Mouse (Mus musculus) embryonic fibroblast, embryonic 13.5 days (primary cell): Measurements from ENCODE around the gene Sox4. TPM values are rescaled to one million over a fixed set of nuclear protein-coding genes. Genes with fewer than 3 reads are reported as not detected.

Source experiments
- H3K27ac ChIP-seq: 2 replicates; pipeline ENCODE4 v1.5.1; 2012; ENCODE audit warnings: low read length, control low read depth, inconsistent platforms; ENCODE audit not compliant: insufficient read depth
- H3K4me1 ChIP-seq: 2 replicates; pipeline ENCODE4 v1.6.1; 2011; ENCODE audit warnings: low read length; ENCODE audit not compliant: control insufficient read depth, insufficient read depth
- H3K4me3 ChIP-seq: 2 replicates; pipeline ENCODE4 v1.5.1; 2011; ENCODE audit warnings: mild to moderate bottlenecking, control low read depth, low read length; ENCODE audit not compliant: insufficient read depth
- CTCF ChIP-seq: IDR thresholded peaks from 2 replicates; pipeline ENCODE4 v1.5.1; 2011; ENCODE audit warnings: mild to moderate bottlenecking, control low read depth, low read length, moderate library complexity, borderline replicate concordance; ENCODE audit not compliant: insufficient read depth
- POLR2A ChIP-seq: IDR thresholded peaks from 2 replicates; pipeline ENCODE4 v1.6.1; 2011; ENCODE audit warnings: low read depth, mild to moderate bottlenecking, control low read depth, low read length, moderate library complexity
- polyA plus RNA-seq: library from polyadenylated mRNA; stranded (reverse); fragments of >200 nt; gene quantifications from 2 replicates; pipeline ENCODE4 v1.2.4, GENCODE M21; 2011; ENCODE audit warnings: low read depth; ENCODE audit not compliant: missing spikeins, insufficient read length

Sox4 gene
- polyA plus RNA-seq, 1 experiment: 116 TPM

DNA sequence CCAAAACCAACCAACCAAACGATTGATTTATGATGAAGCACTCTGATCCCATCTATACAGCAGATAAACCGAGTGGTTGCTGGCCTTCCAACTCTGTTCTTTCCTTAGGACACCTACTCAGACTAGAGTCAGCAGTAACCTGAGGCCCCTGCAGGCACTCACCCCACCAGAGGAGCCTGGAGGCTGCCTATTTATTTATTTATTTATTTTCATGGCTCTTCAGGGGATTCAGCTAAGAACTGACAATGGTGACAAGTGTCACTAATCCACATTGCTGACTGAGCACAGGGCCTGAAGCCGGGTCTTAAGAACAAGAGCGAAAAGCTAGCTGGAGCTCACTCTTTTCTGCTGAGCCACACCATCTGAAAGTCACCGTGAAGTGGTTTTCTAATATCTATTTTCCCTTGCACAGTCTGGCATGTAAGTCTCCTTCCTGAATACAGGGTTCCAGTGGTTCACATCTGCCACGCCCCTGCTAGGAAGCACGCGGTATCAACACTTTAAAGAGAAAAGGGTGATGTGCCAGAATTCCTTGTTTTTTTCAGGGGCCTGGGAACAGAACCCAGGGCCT, 6.9 kb downstream of the Sox4 start:
- Histone ChIP-seq H3K27ac (no peak overlapping the region), H3K4me1 (peaks cover 4% of the 10 kb centered on the region; the same call in 1 of the 2 replicates), H3K4me3 (no peak overlapping the region)
- no peak for TF ChIP-seq POLR2A
- TF ChIP-seq CTCF: no peak

DNA sequence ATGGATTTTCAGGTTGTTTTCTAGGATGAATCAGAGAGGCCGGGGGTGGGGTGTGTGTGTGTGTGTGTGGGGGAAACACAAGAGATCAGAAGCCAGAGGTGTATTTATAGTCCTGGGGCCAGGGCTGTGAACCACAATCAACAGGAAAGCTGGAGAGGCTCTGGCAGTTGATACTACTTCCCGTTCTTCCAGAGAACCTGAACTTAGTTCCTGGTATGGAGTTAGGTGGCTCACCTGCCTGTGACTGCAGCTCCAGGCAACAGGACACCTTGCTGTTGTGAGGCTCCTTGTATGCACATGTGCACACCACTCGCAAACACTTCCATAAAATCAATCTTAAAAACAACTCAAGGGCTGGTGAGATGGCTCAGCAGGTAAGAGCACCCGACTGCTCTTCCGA, 7.8 kb downstream of the Sox4 start:
- no peak for TF ChIP-seq CTCF
- no peak for TF ChIP-seq POLR2A
- no peak overlapping the region for H3K27ac ChIP-seq
- no peak overlapping the region for H3K4me3 ChIP-seq
- peaks cover 4% of the 10 kb centered on the region; the same call in 1 of the 2 replicates for H3K4me1 ChIP-seq

DNA sequence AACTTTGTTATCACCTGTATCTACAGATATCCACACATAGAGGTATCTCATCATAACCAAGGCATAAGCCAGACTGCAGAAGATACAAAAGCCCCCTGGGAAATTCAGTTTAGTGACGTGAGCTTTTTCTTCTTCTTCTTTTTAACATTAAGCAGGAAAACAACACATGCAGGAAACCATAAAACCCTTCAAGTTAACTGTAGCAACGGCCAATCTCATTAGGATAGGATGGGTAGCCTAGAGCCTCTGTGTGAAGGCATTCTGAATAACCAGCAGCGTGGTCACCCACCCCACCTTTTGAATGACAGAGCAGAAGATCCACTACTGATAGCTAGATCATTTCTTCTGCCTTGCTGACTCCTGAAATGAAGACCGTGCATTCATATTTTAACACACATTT, 10.6 kb downstream of the Sox4 start:
- Histone ChIP-seq H3K4me3 (no peak overlapping the region), H3K4me1 (0 out of 2 replicates have a peak, but pooled peaks cover under 1% of the 10 kb centered on the region), H3K27ac (no peak overlapping the region)
- TF ChIP-seq POLR2A: no peak
- TF ChIP-seq CTCF: no peak

GRCm38 (mm10) chr13:28941983-28942630, 11.4 kb downstream of the Sox4 start:
- no peak overlapping the region for H3K4me3 ChIP-seq
- H3K4me1 ChIP-seq: no peaks in the 10 kb centered on the region
- H3K27ac ChIP-seq: no peak overlapping the region
- no peak for TF ChIP-seq CTCF

GRCm38 (mm10) chr13:28933375-28933774, 20.1 kb downstream of the Sox4 start:
- no peak overlapping the region for H3K4me3 ChIP-seq
- H3K27ac ChIP-seq: no peak overlapping the region
- H3K4me1 ChIP-seq: no peaks in the 10 kb centered on the region
- no peak for TF ChIP-seq CTCF
- no peak for TF ChIP-seq POLR2A

- no peak for TF ChIP-seq POLR2A
- TF ChIP-seq CTCF: no peak
- Histone ChIP-seq H3K4me1 (no peaks in the 10 kb centered on the region), H3K4me3 (no peak overlapping the region), H3K27ac (no peak overlapping the region)
These were observed 21.7 kb downstream of the Sox4 start for GRCm38 (mm10) chr13:28931776-28932175.

DNA sequence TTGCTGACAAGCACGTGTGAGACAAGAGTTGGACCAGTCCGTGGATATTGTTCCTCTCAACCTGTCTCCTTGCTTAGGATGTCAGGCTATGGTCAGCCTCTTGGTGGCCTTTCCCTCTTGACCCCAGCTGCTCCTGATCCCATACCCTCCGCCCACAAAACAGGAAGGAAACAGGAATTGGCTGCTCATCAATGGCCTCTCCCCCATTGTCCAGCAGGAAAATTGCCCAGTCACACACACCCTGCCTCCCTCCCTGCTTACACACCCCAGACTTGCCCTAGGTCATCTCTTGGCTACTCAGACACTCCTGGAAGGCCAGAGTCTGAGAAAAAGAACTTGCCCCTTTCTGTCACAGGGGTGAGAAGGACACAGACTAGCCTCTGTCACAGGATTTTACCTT, 22.2 kb downstream of the Sox4 start:
- TF ChIP-seq POLR2A: no peak
- no peak for TF ChIP-seq CTCF
- H3K4me1 ChIP-seq: no peaks in the 10 kb centered on the region
- no peak overlapping the region for H3K27ac ChIP-seq
- H3K4me3 ChIP-seq: no peak overlapping the region

DNA sequence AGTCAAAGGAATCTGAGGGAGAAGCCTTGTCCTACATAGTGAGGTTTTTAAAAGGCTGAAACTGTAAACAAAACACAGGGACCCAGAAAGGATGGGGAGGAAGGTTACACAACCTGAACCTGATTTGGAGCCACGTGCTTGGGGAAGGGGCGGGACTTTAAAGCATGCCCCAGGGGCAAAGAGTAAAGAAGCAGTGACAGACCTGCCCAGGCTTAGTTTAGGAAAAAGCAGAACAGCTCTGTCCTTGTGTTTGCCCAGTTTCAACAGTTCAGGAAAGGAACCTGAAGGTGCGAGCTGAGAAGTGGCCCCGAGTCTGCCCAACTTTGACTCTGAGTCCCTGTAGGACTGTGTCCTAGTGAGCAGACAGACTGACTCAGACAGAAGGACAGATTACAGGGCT, 23.1 kb downstream of the Sox4 start:
- H3K4me1 ChIP-seq: no peaks in the 10 kb centered on the region
- no peak overlapping the region for H3K27ac ChIP-seq
- TF ChIP-seq CTCF (no peak), POLR2A (no peak)

GRCm38 (mm10) chr13:28929936-28930335, 23.6 kb downstream of the Sox4 start:
- Histone ChIP-seq H3K27ac (no peak overlapping the region), H3K4me3 (no peak overlapping the region), H3K4me1 (no peaks in the 10 kb centered on the region)
- TF ChIP-seq POLR2A (no peak), CTCF (no peak)

More for the DNA sequence above, 23.1 kb downstream of the Sox4 start:
- H3K4me3 ChIP-seq: no peak overlapping the region

GRCm38 (mm10) chr13:28923136-28923535, 30.4 kb downstream of the Sox4 start:
- TF ChIP-seq POLR2A: no peak
- no peak for TF ChIP-seq CTCF
- no peaks in the 10 kb centered on the region for H3K4me1 ChIP-seq
- no peak overlapping the region for H3K27ac ChIP-seq
- H3K4me3 ChIP-seq: no peak overlapping the region
